Mouse (Mus musculus) neural tube, embryonic 13.5 days (tissue): ENCODE data around the gene Pced1b. TPM values are rescaled to one million over a fixed set of nuclear protein-coding genes. Genes with fewer than 3 reads are reported as not detected.

Experiments
- ATAC-seq: fragments of 200-750 bp; cut with Nextera tagmentation; 2 replicates; pipeline ENCODE4 v1.8.0; 2017; ENCODE audit warnings: low read depth, mild to moderate bottlenecking, moderate TSS enrichment, moderate library complexity
- H3K27ac ChIP-seq: fragments of 300-500 bp; sonication (generic); replicated peaks from 2 replicates; pipeline ENCODE4 v1.5.1; 2015; ENCODE audit warnings: moderate library complexity, mild to moderate bottlenecking, inconsistent platforms
- H3K27me3 ChIP-seq: fragments of 300-500 bp; sonication (generic); 2 replicates; pipeline ENCODE4 v1.6.1; 2015; ENCODE audit warnings: mild to moderate bottlenecking, inconsistent platforms
- H3K36me3 ChIP-seq: fragments of 300-500 bp; sonication (generic); 2 replicates; pipeline ENCODE4 v1.6.1; 2015; ENCODE audit warnings: mild to moderate bottlenecking, inconsistent platforms
- H3K4me1 ChIP-seq: fragments of 300-500 bp; sonication (generic); replicated peaks from 2 replicates; pipeline ENCODE4 v1.6.1; 2015; ENCODE audit warnings: inconsistent platforms
- H3K4me2 ChIP-seq: fragments of 300-500 bp; sonication (generic); 2 replicates; pipeline ENCODE4 v1.6.1; 2015; ENCODE audit warnings: inconsistent platforms, mild to moderate bottlenecking, moderate library complexity
- H3K4me3 ChIP-seq: fragments of 300-500 bp; sonication (generic); 2 replicates; pipeline ENCODE4 v1.5.1; 2015; ENCODE audit warnings: mild to moderate bottlenecking, inconsistent platforms
- H3K9ac ChIP-seq: fragments of 300-500 bp; sonication (generic); 2 replicates; pipeline ENCODE4 v1.6.1; 2015; ENCODE audit warnings: moderate library complexity, mild to moderate bottlenecking, inconsistent platforms
- H3K9me3 ChIP-seq: fragments of 300-500 bp; sonication (generic); 2 replicates; pipeline ENCODE4 v1.6.1; 2016; ENCODE audit warnings: inconsistent platforms
- WGBS: fragments of 180-500 bp; shearing (Covaris S2); methylation state at CpG from one replicate; pipeline ENCODE4 v1.1.7; 2015; 5-methylcytosine and 5-hydroxymethylcytosine counted together
- polyA plus RNA-seq: library from polyadenylated mRNA; unstranded; fragments of >200 nt; fragmentation: Nextera tagmentation; extraction: Ambion mirVana; gene quantifications from 2 replicates; pipeline ENCODE4 v1.2.1, GENCODE M21; 2015

The Pced1b gene
- polyA plus RNA-seq, 1 experiment from 2014 or later = 3.1 TPM

GRCm38 (mm10) chr15:97404483-97404882 is 157.6 kb downstream of the Pced1b start:
- Histone ChIP-seq H3K4me3 (no peak overlapping the region), H3K4me2 (no peak overlapping the region), H3K27me3 (no peaks in the 10 kb centered on the region), H3K4me1 (no peaks in the 10 kb centered on the region), H3K9me3 (no peaks in the 10 kb centered on the region), H3K9ac (no peak overlapping the region), H3K27ac (no peak overlapping the region), H3K36me3 (no peaks in the 10 kb centered on the region)
- WGBS = 89% methylated on average over 8 of the region's 8 CpGs
- ATAC-seq = no peak

GRCm38 (mm10) chr15:97404998-97405397 is 158.1 kb downstream of the Pced1b start:
- no peak overlapping the region for H3K27ac ChIP-seq
- H3K27me3 ChIP-seq = no peaks in the 10 kb centered on the region
- no peak overlapping the region for H3K4me3 ChIP-seq
- no peaks in the 10 kb centered on the region for H3K9me3 ChIP-seq
- H3K4me2 ChIP-seq = no peak overlapping the region
- ATAC-seq = no peak
- no peaks in the 10 kb centered on the region for H3K4me1 ChIP-seq
- no peaks in the 10 kb centered on the region for H3K36me3 ChIP-seq
- WGBS = 90% methylated on average over 7 of the region's 7 CpGs
- H3K9ac ChIP-seq = no peak overlapping the region

- Histone ChIP-seq H3K4me2 (no peak overlapping the region), H3K4me1 (no peaks in the 10 kb centered on the region), H3K9me3 (no peaks in the 10 kb centered on the region), H3K4me3 (no peak overlapping the region), H3K27ac (no peak overlapping the region), H3K36me3 (no peaks in the 10 kb centered on the region), H3K9ac (no peak overlapping the region), H3K27me3 (no peaks in the 10 kb centered on the region)
- no peak for ATAC-seq
- WGBS = 89% methylated on average over 6 of the region's 6 CpGs
These were observed 159.2 kb downstream of the Pced1b start for GRCm38 (mm10) chr15:97406105-97406504.

- H3K27me3 ChIP-seq = no peaks in the 10 kb centered on the region
- no peak overlapping the region for H3K4me3 ChIP-seq
- no peak overlapping the region for H3K4me2 ChIP-seq
- no peaks in the 10 kb centered on the region for H3K4me1 ChIP-seq
- H3K36me3 ChIP-seq = no peaks in the 10 kb centered on the region
- ATAC-seq = no peak
- H3K9ac ChIP-seq = no peak overlapping the region
- H3K9me3 ChIP-seq = no peaks in the 10 kb centered on the region; the same call in 1 of the 2 replicates
- no peak overlapping the region for H3K27ac ChIP-seq
- 73% methylated on average over 17 of the region's 17 CpGs for WGBS
These were observed 160.9 kb downstream of the Pced1b start for GRCm38 (mm10) chr15:97407496-97408454.

- H3K9me3 ChIP-seq = peaks cover 5% of the 10 kb centered on the region; the same call in 1 of the 2 replicates
- H3K4me1 ChIP-seq = no peaks in the 10 kb centered on the region
- no peak for ATAC-seq
- WGBS = 89% methylated on average over 2 of the region's 2 CpGs
- H3K36me3 ChIP-seq = no peaks in the 10 kb centered on the region
- H3K27me3 ChIP-seq = no peaks in the 10 kb centered on the region
- H3K4me3 ChIP-seq = no peak overlapping the region
- H3K4me2 ChIP-seq = no peak overlapping the region
- H3K27ac ChIP-seq = no peak overlapping the region
- H3K9ac ChIP-seq = no peak overlapping the region
These were observed 164.2 kb downstream of the Pced1b start for GRCm38 (mm10) chr15:97411136-97411535.

- Histone ChIP-seq H3K9ac (no peak overlapping the region), H3K36me3 (no peaks in the 10 kb centered on the region), H3K27me3 (no peaks in the 10 kb centered on the region), H3K4me1 (no peaks in the 10 kb centered on the region), H3K9me3 (peaks cover 5% of the 10 kb centered on the region; the same call in 1 of the 2 replicates), H3K4me2 (no peak overlapping the region), H3K27ac (no peak overlapping the region), H3K4me3 (no peak overlapping the region)
- WGBS = 91% methylated on average over 6 of the region's 6 CpGs
- no peak for ATAC-seq
These were observed 164.8 kb downstream of the Pced1b start for GRCm38 (mm10) chr15:97411671-97412070.

- WGBS = 93% methylated on average over 8 of the region's 8 CpGs
- Histone ChIP-seq H3K9me3 (peaks cover 5% of the 10 kb centered on the region; the same call in 1 of the 2 replicates), H3K4me2 (no peak overlapping the region), H3K9ac (no peak overlapping the region), H3K27ac (no peak overlapping the region), H3K4me3 (no peak overlapping the region), H3K4me1 (no peaks in the 10 kb centered on the region), H3K36me3 (no peaks in the 10 kb centered on the region), H3K27me3 (no peaks in the 10 kb centered on the region)
- ATAC-seq = no peak
These were observed 165.4 kb downstream of the Pced1b start for GRCm38 (mm10) chr15:97412308-97412707.

- no peak overlapping the region for H3K9ac ChIP-seq
These were observed 166.0 kb downstream of the Pced1b start for GRCm38 (mm10) chr15:97412861-97413260.

GRCm38 (mm10) chr15:97414718-97415413 is 168.0 kb downstream of the Pced1b start:
- WGBS = 74% methylated on average over 12 of the region's 12 CpGs
- Histone ChIP-seq H3K9me3 (peaks cover 5% of the 10 kb centered on the region; the same call in 1 of the 2 replicates), H3K27me3 (no peaks in the 10 kb centered on the region), H3K27ac (no peak overlapping the region), H3K4me2 (no peak overlapping the region), H3K36me3 (no peaks in the 10 kb centered on the region), H3K4me1 (peaks cover 4% of the 10 kb centered on the region; the same call in 1 of the 2 replicates), H3K4me3 (no peak overlapping the region), H3K9ac (no peak overlapping the region)
- ATAC-seq = no peak

More at GRCm38 (mm10) chr15:97412861-97413260, 166.0 kb downstream of the Pced1b start:
- WGBS = 81% methylated on average over 7 of the region's 7 CpGs
- Histone ChIP-seq H3K36me3 (no peaks in the 10 kb centered on the region), H3K27me3 (no peaks in the 10 kb centered on the region), H3K4me2 (no peak overlapping the region), H3K4me1 (no peaks in the 10 kb centered on the region), H3K9me3 (peaks cover 5% of the 10 kb centered on the region; the same call in 1 of the 2 replicates), H3K27ac (no peak overlapping the region), H3K4me3 (no peak overlapping the region)
- no peak for ATAC-seq

- WGBS = 88% methylated on average over 2 of the region's 2 CpGs
- Histone ChIP-seq H3K27ac (no peak overlapping the region), H3K9ac (no peak overlapping the region), H3K36me3 (no peaks in the 10 kb centered on the region), H3K9me3 (peaks cover 5% of the 10 kb centered on the region; the same call in 1 of the 2 replicates), H3K4me2 (no peak overlapping the region), H3K4me3 (no peak overlapping the region), H3K4me1 (peaks cover 4% of the 10 kb centered on the region; the same call in 1 of the 2 replicates), H3K27me3 (no peaks in the 10 kb centered on the region)
- ATAC-seq = no peak
These were observed 168.6 kb downstream of the Pced1b start for GRCm38 (mm10) chr15:97415426-97415946.

GRCm38 (mm10) chr15:97420292-97420691 is 173.4 kb downstream of the Pced1b start:
- Histone ChIP-seq H3K9ac (no peak overlapping the region), H3K4me1 (peaks cover 4% of the 10 kb centered on the region; the same call in 1 of the 2 replicates), H3K4me2 (no peak overlapping the region), H3K27ac (no peak overlapping the region), H3K27me3 (no peaks in the 10 kb centered on the region), H3K9me3 (no peaks in the 10 kb centered on the region), H3K4me3 (no peak overlapping the region), H3K36me3 (no peaks in the 10 kb centered on the region)
- 92% methylated on average over 2 of the region's 2 CpGs for WGBS
- no peak for ATAC-seq

- H3K4me2 ChIP-seq = no peak overlapping the region
- no peaks in the 10 kb centered on the region for H3K27me3 ChIP-seq
- no peak for ATAC-seq
- H3K9me3 ChIP-seq = no peaks in the 10 kb centered on the region
- no peak overlapping the region for H3K4me3 ChIP-seq
- H3K9ac ChIP-seq = no peak overlapping the region
- 72% methylated on average over 3 of the region's 3 CpGs for WGBS
- H3K27ac ChIP-seq = no peak overlapping the region
- H3K4me1 ChIP-seq = peaks cover 4% of the 10 kb centered on the region; the same call in 1 of the 2 replicates
- H3K36me3 ChIP-seq = no peaks in the 10 kb centered on the region
These were observed 174.6 kb downstream of the Pced1b start for GRCm38 (mm10) chr15:97421533-97421932.
